Mouse (Mus musculus) kidney, embryonic 15.5 days (tissue): ENCODE measurements at regions not wholly inside any gene's neighbourhood (a gene's known extent, or its start where the extent isn't known, plus 50 kb on each side); places are given as distances from the start of the nearest gene placed in this dataset.

Experiments used
- ATAC-seq: fragments of 200-750 bp; cut with Nextera tagmentation; replicated peaks from 2 replicates; pipeline ENCODE4 v1.8.0; 2017; ENCODE audit warnings: moderate TSS enrichment; ENCODE audit not compliant: low FRiP score
- H3K27ac ChIP-seq: fragments of 300-500 bp; sonication (generic); 2 replicates; pipeline ENCODE4 v1.5.1; 2015; ENCODE audit warnings: mild to moderate bottlenecking, inconsistent platforms
- H3K27me3 ChIP-seq: fragments of 300-500 bp; sonication (generic); 2 replicates; pipeline ENCODE4 v1.6.1; 2015; ENCODE audit warnings: inconsistent platforms
- H3K36me3 ChIP-seq: fragments of 300-500 bp; sonication (generic); 2 replicates; pipeline ENCODE4 v1.6.1; 2015; ENCODE audit warnings: inconsistent platforms
- H3K4me1 ChIP-seq: fragments of 300-500 bp; sonication (generic); 2 replicates; pipeline ENCODE4 v1.6.1; 2015; ENCODE audit warnings: inconsistent platforms
- H3K4me2 ChIP-seq: fragments of 300-500 bp; sonication (generic); 2 replicates; pipeline ENCODE4 v1.6.1; 2015; ENCODE audit warnings: moderate library complexity, mild to moderate bottlenecking, inconsistent platforms
- H3K4me3 ChIP-seq: fragments of 300-500 bp; sonication (generic); replicated peaks from 2 replicates; pipeline ENCODE4 v1.5.1; 2015; ENCODE audit warnings: mild to moderate bottlenecking, inconsistent platforms
- H3K9ac ChIP-seq: fragments of 300-500 bp; sonication (generic); 2 replicates; pipeline ENCODE4 v1.6.1; 2015; ENCODE audit warnings: mild to moderate bottlenecking, inconsistent platforms
- H3K9me3 ChIP-seq: fragments of 300-500 bp; sonication (generic); replicated peaks from 2 replicates; pipeline ENCODE4 v1.6.1; 2016; ENCODE audit warnings: inconsistent platforms
- WGBS: fragments of 180-500 bp; shearing (Covaris S2); methylation state at CpG from one replicate; pipeline ENCODE4 v1.1.7; 2015; ENCODE audit warnings: mixed read lengths; 5-methylcytosine and 5-hydroxymethylcytosine counted together

GRCm38 (mm10) chr15:62332129-62332528 lies 1409.3 kb upstream of the A1bg start:
- Histone ChIP-seq H3K27me3 (no peaks in the 10 kb centered on the region), H3K4me2 (no peak overlapping the region), H3K27ac (no peak overlapping the region), H3K9ac (no peak overlapping the region), H3K36me3 (no peaks in the 10 kb centered on the region), H3K4me1 (peaks cover 19% of the 10 kb centered on the region), H3K9me3 (no peaks in the 10 kb centered on the region), H3K4me3 (no peak overlapping the region)
- WGBS: 67% methylated on average over 5 of the region's 5 CpGs
- no peak for ATAC-seq

- Histone ChIP-seq H3K4me1 (peaks cover 19% of the 10 kb centered on the region), H3K36me3 (no peaks in the 10 kb centered on the region), H3K9ac (no peak overlapping the region), H3K4me3 (no peak overlapping the region), H3K27ac (no peak overlapping the region), H3K4me2 (no peak overlapping the region), H3K27me3 (no peaks in the 10 kb centered on the region), H3K9me3 (no peaks in the 10 kb centered on the region)
- ATAC-seq: no peak
- WGBS: 90% methylated on average over 3 of the region's 3 CpGs
Observed at GRCm38 (mm10) chr15:62331138-62331800, 1408.5 kb upstream of the A1bg start.

- Histone ChIP-seq H3K4me2 (peak overlapping the region; percentile 9; the same call in 1 of the 2 replicates), H3K27me3 (no peaks in the 10 kb centered on the region), H3K36me3 (no peaks in the 10 kb centered on the region), H3K27ac (no peak overlapping the region), H3K4me3 (no peak overlapping the region), H3K9me3 (no peaks in the 10 kb centered on the region), H3K4me1 (peaks cover 19% of the 10 kb centered on the region), H3K9ac (no peak overlapping the region)
- 0 out of 2 replicates have a peak, but pooled peaks have one; percentile 18 for ATAC-seq
- 4% methylated on average over 3 of the region's 3 CpGs for WGBS
Observed at GRCm38 (mm10) chr15:62328920-62329319, 1406.1 kb upstream of the A1bg start.

- Histone ChIP-seq H3K9ac (no peak overlapping the region), H3K36me3 (no peaks in the 10 kb centered on the region), H3K9me3 (no peaks in the 10 kb centered on the region), H3K4me1 (peaks cover 19% of the 10 kb centered on the region), H3K4me2 (no peak overlapping the region), H3K4me3 (no peak overlapping the region), H3K27ac (no peak overlapping the region), H3K27me3 (no peaks in the 10 kb centered on the region)
- 54% methylated on average over 9 of the region's 9 CpGs for WGBS
- ATAC-seq: 0 out of 2 replicates have a peak, but pooled peaks have one; percentile 22
Observed at GRCm38 (mm10) chr15:62328305-62328881, 1405.6 kb upstream of the A1bg start.

- H3K27ac ChIP-seq: no peak overlapping the region
- H3K36me3 ChIP-seq: no peaks in the 10 kb centered on the region
- no peaks in the 10 kb centered on the region for H3K9me3 ChIP-seq
- no peaks in the 10 kb centered on the region for H3K27me3 ChIP-seq
- 43% methylated on average over 2 of the region's 2 CpGs for WGBS
- H3K9ac ChIP-seq: no peak overlapping the region
- H3K4me2 ChIP-seq: no peak overlapping the region
- ATAC-seq: no peak
- H3K4me3 ChIP-seq: no peak overlapping the region
- peaks cover 19% of the 10 kb centered on the region for H3K4me1 ChIP-seq
Observed at GRCm38 (mm10) chr15:62327481-62327880, 1404.7 kb upstream of the A1bg start.

- H3K4me1 ChIP-seq: peaks cover 19% of the 10 kb centered on the region
- H3K27ac ChIP-seq: no peak overlapping the region
- no peak overlapping the region for H3K4me3 ChIP-seq
- H3K36me3 ChIP-seq: no peaks in the 10 kb centered on the region
- no peak for ATAC-seq
- H3K4me2 ChIP-seq: no peak overlapping the region
- H3K9ac ChIP-seq: no peak overlapping the region
- whole genome bisulfite sequencing: 95% methylated on average over 4 of the region's 4 CpGs
- H3K9me3 ChIP-seq: no peaks in the 10 kb centered on the region
- H3K27me3 ChIP-seq: no peaks in the 10 kb centered on the region
Observed at GRCm38 (mm10) chr15:62326524-62326923, 1403.7 kb upstream of the A1bg start.

GRCm38 (mm10) chr15:62325451-62326290 lies 1402.9 kb upstream of the A1bg start:
- H3K4me3 ChIP-seq: no peak overlapping the region
- H3K27ac ChIP-seq: no peak overlapping the region
- no peaks in the 10 kb centered on the region for H3K27me3 ChIP-seq
- H3K4me1 ChIP-seq: peaks cover 16% of the 10 kb centered on the region
- H3K36me3 ChIP-seq: no peaks in the 10 kb centered on the region
- no peak for ATAC-seq
- WGBS: 83% methylated on average over 1 of the region's 1 CpGs
- no peak overlapping the region for H3K4me2 ChIP-seq
- no peak overlapping the region for H3K9ac ChIP-seq
- H3K9me3 ChIP-seq: no peaks in the 10 kb centered on the region

- Histone ChIP-seq H3K9me3 (no peaks in the 10 kb centered on the region), H3K9ac (no peak overlapping the region), H3K27me3 (no peaks in the 10 kb centered on the region), H3K4me2 (no peak overlapping the region), H3K4me1 (no peaks in the 10 kb centered on the region), H3K4me3 (no peak overlapping the region), H3K36me3 (no peaks in the 10 kb centered on the region), H3K27ac (no peak overlapping the region)
- ATAC-seq: no peak
- WGBS: 72% methylated on average over 5 of the region's 5 CpGs
Observed at GRCm38 (mm10) chr15:62320966-62321365, 1398.2 kb upstream of the A1bg start.

- H3K9me3 ChIP-seq: no peaks in the 10 kb centered on the region
- no peaks in the 10 kb centered on the region for H3K36me3 ChIP-seq
- no peak overlapping the region for H3K27ac ChIP-seq
- 38% methylated on average over 2 of the region's 2 CpGs for WGBS
- H3K4me1 ChIP-seq: no peaks in the 10 kb centered on the region
- no peak for ATAC-seq
- no peak overlapping the region for H3K9ac ChIP-seq
- no peaks in the 10 kb centered on the region for H3K27me3 ChIP-seq
- no peak overlapping the region for H3K4me2 ChIP-seq
- no peak overlapping the region for H3K4me3 ChIP-seq
Observed at GRCm38 (mm10) chr15:62314449-62314848, 1391.6 kb upstream of the A1bg start.

- Histone ChIP-seq H3K4me3 (no peak overlapping the region), H3K36me3 (no peaks in the 10 kb centered on the region), H3K27me3 (no peaks in the 10 kb centered on the region), H3K9me3 (no peaks in the 10 kb centered on the region), H3K9ac (no peak overlapping the region), H3K4me1 (no peaks in the 10 kb centered on the region), H3K27ac (no peak overlapping the region), H3K4me2 (no peak overlapping the region)
- no peak for ATAC-seq
- 78% methylated on average over 3 of the region's 3 CpGs for WGBS
Observed at GRCm38 (mm10) chr15:62302233-62302632, 1379.4 kb upstream of the A1bg start.

GRCm38 (mm10) chr15:62301567-62301966 lies 1378.8 kb upstream of the A1bg start:
- H3K27me3 ChIP-seq: no peaks in the 10 kb centered on the region
- no peaks in the 10 kb centered on the region for H3K4me1 ChIP-seq
- ATAC-seq: no peak
- no peak overlapping the region for H3K4me2 ChIP-seq
- no peak overlapping the region for H3K27ac ChIP-seq
- H3K4me3 ChIP-seq: no peak overlapping the region
- H3K9me3 ChIP-seq: no peaks in the 10 kb centered on the region
- 89% methylated on average over 3 of the region's 3 CpGs for WGBS
- no peaks in the 10 kb centered on the region for H3K36me3 ChIP-seq
- no peak overlapping the region for H3K9ac ChIP-seq

GRCm38 (mm10) chr15:62297138-62297537 lies 1374.3 kb upstream of the A1bg start:
- H3K4me3 ChIP-seq: no peak overlapping the region
- H3K27me3 ChIP-seq: no peaks in the 10 kb centered on the region
- no peak for ATAC-seq
- H3K9ac ChIP-seq: no peak overlapping the region
- no peak overlapping the region for H3K27ac ChIP-seq
- 92% methylated on average over 5 of the region's 5 CpGs for WGBS
- H3K4me2 ChIP-seq: no peak overlapping the region
- H3K36me3 ChIP-seq: no peaks in the 10 kb centered on the region
- H3K4me1 ChIP-seq: peaks cover 10% of the 10 kb centered on the region
- no peaks in the 10 kb centered on the region for H3K9me3 ChIP-seq
